Mouse (Mus musculus) liver, embryonic 14.5 days (tissue): ENCODE measurements around the gene Foxn1. TPM values are rescaled to one million over a fixed set of nuclear protein-coding genes. Genes with fewer than 3 reads are reported as not detected.

Source experiments
- ATAC-seq: fragments of 200-750 bp; cut with Nextera tagmentation; 2 replicates; pipeline ENCODE4 v1.8.0; 2017; ENCODE audit warnings: moderate number of reproducible peaks, mild to moderate bottlenecking, moderate library complexity; ENCODE audit not compliant: insufficient read depth
- DNase-seq, 3 experiments: peaks; one replicate each; pipeline ENCODE4 v3.0.0-alpha.2; 2012 to 2013; ENCODE audit warnings: low read depth in 3 of 3, low spot score in 3 of 3
- H3K27ac ChIP-seq: fragments of 300-500 bp; sonication (generic); 2 replicates; pipeline ENCODE4 v1.5.1; 2014; ENCODE audit warnings: moderate library complexity, mild to moderate bottlenecking, control low read depth, inconsistent platforms
- H3K27me3 ChIP-seq: fragments of 300-500 bp; sonication (generic); 2 replicates; pipeline ENCODE4 v1.6.1; 2014; ENCODE audit warnings: mild to moderate bottlenecking, low read length, moderate library complexity; ENCODE audit not compliant: control insufficient read depth, insufficient read depth
- H3K36me3 ChIP-seq: fragments of 300-500 bp; sonication (generic); replicated peaks from 2 replicates; pipeline ENCODE4 v1.6.1; 2014; ENCODE audit warnings: low read depth; ENCODE audit not compliant: control insufficient read depth, insufficient read depth
- H3K4me1 ChIP-seq, 2 experiments: fragments of 200-500 bp in 1 of 2; fragments of 300-500 bp in 1 of 2; sonication (generic) in 1 of 2; replicated peaks; 2 replicates each; pipeline ENCODE4 v1.6.1; 2012 to 2014; ENCODE audit warnings: antibody characterized with exemption in 1 of 2, inconsistent platforms in 1 of 2, low read length in 1 of 2; ENCODE audit not compliant: control insufficient read depth in 2 of 2, insufficient read depth in 2 of 2
- H3K4me2 ChIP-seq: fragments of 300-500 bp; sonication (generic); 2 replicates; pipeline ENCODE4 v1.6.1; 2014; ENCODE audit warnings: low read depth, mild to moderate bottlenecking, control low read depth, moderate library complexity
- H3K4me3 ChIP-seq, 2 experiments: fragments of 200-500 bp in 1 of 2; fragments of 300-500 bp in 1 of 2; sonication (generic) in 1 of 2; 2 replicates each; pipeline ENCODE4 v1.5.1; 2012 to 2014; ENCODE audit warnings: low read depth in 2 of 2, low read length in 2 of 2, mild to moderate bottlenecking in 2 of 2, control low read depth in 1 of 2, inconsistent platforms in 1 of 2, moderate library complexity in 1 of 2; ENCODE audit not compliant: insufficient read depth in 1 of 2
- H3K9ac ChIP-seq: fragments of 300-500 bp; sonication (generic); replicated peaks from 2 replicates; pipeline ENCODE4 v1.6.1; 2014; ENCODE audit warnings: mild to moderate bottlenecking, control low read depth, moderate library complexity
- H3K9me3 ChIP-seq: fragments of 300-500 bp; sonication (generic); 2 replicates; pipeline ENCODE4 v1.6.1; 2016; ENCODE audit warnings: low read length, mixed read lengths; ENCODE audit not compliant: control insufficient read depth
- CTCF ChIP-seq: IDR thresholded peaks from 2 replicates; pipeline ENCODE4 v1.5.1; 2016; ENCODE audit warnings: antibody characterized with exemption, low read depth, control low read depth
- EP300 ChIP-seq: IDR thresholded peaks from 2 replicates; pipeline ENCODE4 v1.6.1; 2016; ENCODE audit warnings: antibody characterized with exemption, low read depth
- WGBS: fragments of 180-500 bp; shearing (Covaris S2); extraction: QIAGEN DNeasy Blood & Tissue Kit; methylation state at CpG from one replicate; pipeline ENCODE4 v1.1.7; 2014; ENCODE audit not compliant: insufficient replicate concordance; 5-methylcytosine and 5-hydroxymethylcytosine counted together
- polyA plus RNA-seq, 2 experiments: library from polyadenylated mRNA; depleted of rRNA in 1 of 2; stranded (reverse) in 1 of 2; unstranded in 1 of 2; fragments of >200 nt; fragmentation: Nextera tagmentation in 1 of 2; extraction: Ambion mirVana in 1 of 2; gene quantifications; 2 replicates each; pipeline versions ENCODE4 v1.2.1 to v1.2.3; 2012 to 2014

The Foxn1 gene
- polyA plus RNA-seq, 2 experiments, result not detected

DNA sequence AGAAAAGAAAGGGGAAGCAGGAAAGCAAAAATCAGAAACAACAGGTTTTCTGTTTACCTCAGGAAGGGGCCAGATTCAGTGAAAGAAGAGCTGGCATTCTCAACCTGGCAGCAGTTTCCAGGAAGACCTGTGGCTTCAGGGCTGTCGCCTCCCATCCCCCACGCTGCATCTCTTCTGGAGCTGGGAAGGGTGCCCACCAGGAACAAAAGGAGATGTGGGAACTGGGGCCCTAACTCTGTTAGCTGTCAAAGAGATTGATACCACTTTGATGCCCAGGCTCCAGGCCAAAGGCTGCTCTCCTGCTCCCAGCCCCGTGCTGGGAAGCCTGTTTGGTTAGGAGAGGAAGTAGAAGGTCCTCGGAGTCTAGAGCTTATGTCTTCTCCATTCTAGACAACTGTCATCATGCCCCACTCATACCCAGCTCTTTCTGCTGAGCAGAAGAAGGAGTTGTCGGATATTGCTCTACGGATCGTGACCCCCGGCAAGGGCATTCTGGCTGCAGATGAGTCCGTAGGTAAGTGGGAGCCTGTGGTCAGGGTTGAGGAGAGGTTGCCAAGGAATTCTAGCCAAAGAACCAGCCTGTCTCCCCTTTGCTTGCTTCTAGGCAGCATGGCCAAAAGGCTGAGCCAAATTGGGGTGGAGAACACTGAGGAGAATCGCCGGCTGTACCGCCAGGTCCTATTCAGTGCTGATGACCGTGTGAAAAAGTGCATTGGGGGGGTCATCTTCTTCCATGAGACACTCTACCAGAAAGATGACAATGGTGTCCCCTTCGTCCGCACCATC, 62.2 kb downstream of the Foxn1 start:
- ATAC-seq (no peak), DNase-seq (no peak)
- no peaks in the 10 kb centered on the region for H3K27me3 ChIP-seq
- no peak overlapping the region for H3K9ac ChIP-seq
- no peak overlapping the region for H3K4me3 ChIP-seq
- peaks cover 35% of the 10 kb centered on the region for H3K36me3 ChIP-seq
- H3K4me1 ChIP-seq, result peaks cover 8 to 13% of the 10 kb centered on the region in 2 experiments
- H3K4me2 ChIP-seq, result no peak overlapping the region
- WGBS, result 79% methylated on average over 15 of the region's 15 CpGs
- TF ChIP-seq CTCF (no peak), EP300 (no peak)
- no peak overlapping the region for H3K27ac ChIP-seq
- no peaks in the 10 kb centered on the region for H3K9me3 ChIP-seq

GRCm38 (mm10) chr11:78322860-78323259, 63.5 kb downstream of the Foxn1 start, which contains the start of gene Aldoc:
Gene Aldoc (plus strand): TSS chr11:78322968.
- no peak within 1 kb of the TSS; the same call in 1 of the 2 replicates for H3K9ac ChIP-seq
- H3K4me2 ChIP-seq, result peak within 1 kb of the TSS; percentile 49
- ATAC-seq (peak; percentile 94), DNase-seq (peak; percentile 79 to 85 (median 80))
- peaks cover 48% of the 10 kb centered on the region for H3K36me3 ChIP-seq
- 0 out of 2 replicates have a peak, but pooled peaks have one; percentile 24 for TF ChIP-seq CTCF
- no peak for TF ChIP-seq EP300
- no peaks in the 10 kb centered on the region for H3K27me3 ChIP-seq
- H3K27ac ChIP-seq, result no peak within 1 kb of the TSS
- under 1% methylated on average over 15 of the region's 15 CpGs for WGBS
- no peaks in the 10 kb centered on the region for H3K9me3 ChIP-seq
- H3K4me3 ChIP-seq, result peak within 1 kb of the TSS in 1 of 2 experiments; percentile 14; a peak in 2 of 4 replicates
- H3K4me1 ChIP-seq, result peaks cover 6 to 9% of the 10 kb centered on the region in 2 experiments

GRCm38 (mm10) chr11:78322076-78322831, 64.1 kb downstream of the Foxn1 start:
- no peak overlapping the region for H3K9ac ChIP-seq
- no peaks in the 10 kb centered on the region for H3K27me3 ChIP-seq
- TF ChIP-seq EP300 (no peak), CTCF (no peak)
- peak overlapping the region; percentile 49 for H3K4me2 ChIP-seq
- ATAC-seq (no peak; the same call in 1 of the 2 replicates), DNase-seq (no peak)
- no peak overlapping the region for H3K27ac ChIP-seq
- WGBS, result 75% methylated on average over 2 of the region's 2 CpGs
- H3K4me3 ChIP-seq, result no peak overlapping the region
- peaks cover 54% of the 10 kb centered on the region for H3K36me3 ChIP-seq
- no peaks in the 10 kb centered on the region for H3K9me3 ChIP-seq
- peaks cover 6 to 9% of the 10 kb centered on the region in 2 experiments for H3K4me1 ChIP-seq

GRCm38 (mm10) chr11:78318411-78318810, 67.9 kb downstream of the Foxn1 start:
- no peak for TF ChIP-seq EP300
- no peak for TF ChIP-seq CTCF
- Histone ChIP-seq H3K4me2 (no peak overlapping the region), H3K4me1 (peaks cover 5 to 9% of the 10 kb centered on the region in 2 experiments), H3K36me3 (peaks cover 92% of the 10 kb centered on the region), H3K4me3 (no peak overlapping the region), H3K27ac (no peak overlapping the region), H3K9ac (no peak overlapping the region), H3K9me3 (no peaks in the 10 kb centered on the region), H3K27me3 (no peaks in the 10 kb centered on the region)
- no peak for DNase-seq
- 87% methylated on average over 2 of the region's 2 CpGs for WGBS
- no peak for ATAC-seq

DNA sequence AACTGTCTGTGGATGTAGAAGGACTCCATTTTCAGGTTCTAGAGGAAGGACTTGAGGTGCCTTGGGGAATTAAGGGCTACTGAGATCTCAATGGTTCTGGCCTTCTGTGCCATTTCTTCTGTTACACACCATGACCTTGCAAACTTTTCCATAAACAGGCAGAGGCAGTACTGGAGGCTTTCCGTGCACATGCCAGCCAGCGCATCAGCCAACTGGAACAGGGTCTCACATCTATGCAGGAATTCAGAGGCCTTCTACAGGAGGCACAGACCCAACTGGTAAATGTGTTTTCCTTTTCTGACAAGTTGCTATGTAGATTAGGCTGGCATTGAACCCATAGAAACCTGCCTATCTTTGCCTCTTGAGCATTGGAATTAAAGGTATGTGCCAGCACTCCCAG, 72.7 kb downstream of the Foxn1 start:
- H3K4me2 ChIP-seq, result no peak overlapping the region
- TF ChIP-seq CTCF, result no peak
- TF ChIP-seq EP300, result no peak
- ATAC-seq (no peak), DNase-seq (no peak)
- no peak overlapping the region for H3K27ac ChIP-seq
- peaks cover 91% of the 10 kb centered on the region for H3K36me3 ChIP-seq
- no peak overlapping the region for H3K4me3 ChIP-seq
- H3K4me1 ChIP-seq, result no peaks in the 10 kb centered on the region
- H3K9ac ChIP-seq, result no peak overlapping the region
- H3K27me3 ChIP-seq, result no peaks in the 10 kb centered on the region
- 94% methylated on average over 2 of the region's 2 CpGs for WGBS
- no peaks in the 10 kb centered on the region for H3K9me3 ChIP-seq
